Mouse (Mus musculus): ENCODE results near the gene Stt3b. TPM values are rescaled to one million over a fixed set of nuclear protein-coding genes. Genes with fewer than 3 reads are reported as not detected.

Gene Stt3b
- polyA plus RNA-seq (2015; fragmentation: Nextera tagmentation; extraction: Ambion mirVana): 74.6 and 85.8 TPM in 2 replicates

GRCm38 (mm10) chr9:115310346-115311222, at the start of gene Stt3b:
Gene Stt3b, minus strand, starts transcription at chr9:115310421.
- ATAC-seq: peak; percentile 93
- WGBS: under 1% methylated on average over 87 of the region's 91 CpGs

GRCm38 (mm10) chr9:115358421-115358820, 48.2 kb upstream of the Stt3b start:
- H3K36me3 ChIP-seq (ENCODE audit: control insufficient read depth, insufficient read depth): no peaks in the 10 kb centered on the region
- no peak for ATAC-seq
- H3K9me3 ChIP-seq (ENCODE audit: control insufficient read depth, low read length): no peaks in the 10 kb centered on the region
- no peak overlapping the region for H3K27ac ChIP-seq (ENCODE audit: low read length)
- H3K4me3 ChIP-seq (replicated peaks; ENCODE audit: low read length): no peak overlapping the region
- whole genome bisulfite sequencing: 96% methylated on average over 2 of the region's 2 CpGs
- H3K4me2 ChIP-seq (ENCODE audit: low read length): no peak overlapping the region
- no peak overlapping the region for H3K9ac ChIP-seq (replicated peaks; ENCODE audit: low read depth, low read length)
- H3K4me1 ChIP-seq (replicated peaks; ENCODE audit: control insufficient read depth, insufficient read depth, low read length): no peaks in the 10 kb centered on the region
- no peaks in the 10 kb centered on the region for H3K27me3 ChIP-seq (replicated peaks; ENCODE audit: control insufficient read depth, insufficient read depth, low read length)

More at GRCm38 (mm10) chr9:115310346-115311222, at the start of gene Stt3b:
- Histone ChIP-seq H3K4me2 (ENCODE audit: low read length) (peak within 1 kb of the TSS; percentile 74), H3K36me3 (ENCODE audit: control insufficient read depth, insufficient read depth) (no peaks in the 10 kb centered on the region), H3K9ac (replicated peaks; ENCODE audit: low read depth, low read length) (peak within 1 kb of the TSS; percentile 97), H3K9me3 (ENCODE audit: control insufficient read depth, low read length) (no peaks in the 10 kb centered on the region), H3K27ac (ENCODE audit: low read length) (peak within 1 kb of the TSS; percentile 99), H3K4me3 (replicated peaks; ENCODE audit: low read length) (peak within 1 kb of the TSS; percentile 97), H3K27me3 (replicated peaks; ENCODE audit: control insufficient read depth, insufficient read depth, low read length) (no peaks in the 10 kb centered on the region), H3K4me1 (replicated peaks; ENCODE audit: control insufficient read depth, insufficient read depth, low read length) (peaks cover 26% of the 10 kb centered on the region)

- Histone ChIP-seq H3K27ac (ENCODE audit: low read length) (no peak overlapping the region), H3K36me3 (ENCODE audit: control insufficient read depth, insufficient read depth) (no peaks in the 10 kb centered on the region), H3K27me3 (replicated peaks; ENCODE audit: control insufficient read depth, insufficient read depth, low read length) (no peaks in the 10 kb centered on the region), H3K4me2 (ENCODE audit: low read length) (no peak overlapping the region), H3K9me3 (ENCODE audit: control insufficient read depth, low read length) (no peaks in the 10 kb centered on the region), H3K9ac (replicated peaks; ENCODE audit: low read depth, low read length) (no peak overlapping the region), H3K4me3 (replicated peaks; ENCODE audit: low read length) (no peak overlapping the region), H3K4me1 (replicated peaks; ENCODE audit: control insufficient read depth, insufficient read depth, low read length) (no peaks in the 10 kb centered on the region)
- ATAC-seq: no peak
- 76% methylated on average over 1 of the region's 1 CpGs for WGBS
These were observed 47.8 kb upstream of the Stt3b start for GRCm38 (mm10) chr9:115357996-115358395.

- H3K27me3 ChIP-seq (replicated peaks; ENCODE audit: control insufficient read depth, insufficient read depth, low read length): no peaks in the 10 kb centered on the region
- WGBS: 38% methylated on average over 19 of the region's 19 CpGs
- no peak overlapping the region for H3K27ac ChIP-seq (ENCODE audit: low read length)
- no peaks in the 10 kb centered on the region for H3K36me3 ChIP-seq (ENCODE audit: control insufficient read depth, insufficient read depth)
- no peak overlapping the region for H3K4me3 ChIP-seq (replicated peaks; ENCODE audit: low read length)
- no peaks in the 10 kb centered on the region for H3K4me1 ChIP-seq (replicated peaks; ENCODE audit: control insufficient read depth, insufficient read depth, low read length)
- no peak overlapping the region for H3K9ac ChIP-seq (replicated peaks; ENCODE audit: low read depth, low read length)
- H3K4me2 ChIP-seq (ENCODE audit: low read length): no peak overlapping the region
- ATAC-seq: no peak
- no peaks in the 10 kb centered on the region for H3K9me3 ChIP-seq (ENCODE audit: control insufficient read depth, low read length)
These were observed 46.7 kb upstream of the Stt3b start for GRCm38 (mm10) chr9:115356731-115357458.

GRCm38 (mm10) chr9:115355972-115356371, 45.8 kb upstream of the Stt3b start:
- Histone ChIP-seq H3K36me3 (ENCODE audit: control insufficient read depth, insufficient read depth) (no peaks in the 10 kb centered on the region), H3K9ac (replicated peaks; ENCODE audit: low read depth, low read length) (no peak overlapping the region), H3K27me3 (replicated peaks; ENCODE audit: control insufficient read depth, insufficient read depth, low read length) (no peaks in the 10 kb centered on the region), H3K4me3 (replicated peaks; ENCODE audit: low read length) (no peak overlapping the region), H3K27ac (ENCODE audit: low read length) (no peak overlapping the region), H3K9me3 (ENCODE audit: control insufficient read depth, low read length) (no peaks in the 10 kb centered on the region), H3K4me1 (replicated peaks; ENCODE audit: control insufficient read depth, insufficient read depth, low read length) (no peaks in the 10 kb centered on the region), H3K4me2 (ENCODE audit: low read length) (no peak overlapping the region)
- 69% methylated on average over 5 of the region's 5 CpGs for WGBS
- no peak for ATAC-seq

GRCm38 (mm10) chr9:115349741-115350512, 39.7 kb upstream of the Stt3b start:
- H3K36me3 ChIP-seq (ENCODE audit: control insufficient read depth, insufficient read depth): no peaks in the 10 kb centered on the region
- no peak overlapping the region for H3K9ac ChIP-seq (replicated peaks; ENCODE audit: low read depth, low read length)
- no peak overlapping the region for H3K27ac ChIP-seq (ENCODE audit: low read length)
- H3K9me3 ChIP-seq (ENCODE audit: control insufficient read depth, low read length): no peaks in the 10 kb centered on the region
- H3K4me2 ChIP-seq (ENCODE audit: low read length): no peak overlapping the region
- WGBS: 73% methylated on average over 4 of the region's 4 CpGs
- no peaks in the 10 kb centered on the region for H3K27me3 ChIP-seq (replicated peaks; ENCODE audit: control insufficient read depth, insufficient read depth, low read length)
- ATAC-seq: no peak
- no peaks in the 10 kb centered on the region for H3K4me1 ChIP-seq (replicated peaks; ENCODE audit: control insufficient read depth, insufficient read depth, low read length)
- no peak overlapping the region for H3K4me3 ChIP-seq (replicated peaks; ENCODE audit: low read length)

- 67% methylated on average over 1 of the region's 1 CpGs for WGBS
These were observed 38.9 kb upstream of the Stt3b start for GRCm38 (mm10) chr9:115349106-115349505.

GRCm38 (mm10) chr9:115344930-115345329, 34.7 kb upstream of the Stt3b start:
- no peak overlapping the region for H3K4me3 ChIP-seq (replicated peaks; ENCODE audit: low read length)
- no peak overlapping the region for H3K27ac ChIP-seq (ENCODE audit: low read length)
- 85% methylated on average over 3 of the region's 3 CpGs for WGBS
- no peaks in the 10 kb centered on the region for H3K36me3 ChIP-seq (ENCODE audit: control insufficient read depth, insufficient read depth)
- no peak overlapping the region for H3K9ac ChIP-seq (replicated peaks; ENCODE audit: low read depth, low read length)
- no peak for ATAC-seq
- no peaks in the 10 kb centered on the region for H3K9me3 ChIP-seq (ENCODE audit: control insufficient read depth, low read length)
- no peak overlapping the region for H3K4me2 ChIP-seq (ENCODE audit: low read length)
- H3K27me3 ChIP-seq (replicated peaks; ENCODE audit: control insufficient read depth, insufficient read depth, low read length): no peaks in the 10 kb centered on the region
- peaks cover 17% of the 10 kb centered on the region for H3K4me1 ChIP-seq (replicated peaks; ENCODE audit: control insufficient read depth, insufficient read depth, low read length)

More at GRCm38 (mm10) chr9:115349106-115349505, 38.9 kb upstream of the Stt3b start:
- H3K36me3 ChIP-seq (ENCODE audit: control insufficient read depth, insufficient read depth): no peaks in the 10 kb centered on the region
- H3K27me3 ChIP-seq (replicated peaks; ENCODE audit: control insufficient read depth, insufficient read depth, low read length): no peaks in the 10 kb centered on the region
- ATAC-seq: no peak
- no peaks in the 10 kb centered on the region for H3K4me1 ChIP-seq (replicated peaks; ENCODE audit: control insufficient read depth, insufficient read depth, low read length)
- no peak overlapping the region for H3K4me3 ChIP-seq (replicated peaks; ENCODE audit: low read length)
- H3K9ac ChIP-seq (replicated peaks; ENCODE audit: low read depth, low read length): no peak overlapping the region
- no peaks in the 10 kb centered on the region for H3K9me3 ChIP-seq (ENCODE audit: control insufficient read depth, low read length)
- H3K4me2 ChIP-seq (ENCODE audit: low read length): no peak overlapping the region
- H3K27ac ChIP-seq (ENCODE audit: low read length): no peak overlapping the region

- no peaks in the 10 kb centered on the region for H3K9me3 ChIP-seq (ENCODE audit: control insufficient read depth, low read length)
- no peaks in the 10 kb centered on the region for H3K27me3 ChIP-seq (replicated peaks; ENCODE audit: control insufficient read depth, insufficient read depth, low read length)
- peaks cover 34% of the 10 kb centered on the region for H3K4me1 ChIP-seq (replicated peaks; ENCODE audit: control insufficient read depth, insufficient read depth, low read length)
- H3K9ac ChIP-seq (replicated peaks; ENCODE audit: low read depth, low read length): no peak overlapping the region
- no peak for ATAC-seq
- no peak overlapping the region for H3K4me2 ChIP-seq (ENCODE audit: low read length)
- H3K36me3 ChIP-seq (ENCODE audit: control insufficient read depth, insufficient read depth): no peaks in the 10 kb centered on the region
- no peak overlapping the region for H3K4me3 ChIP-seq (replicated peaks; ENCODE audit: low read length)
- WGBS: 52% methylated on average over 9 of the region's 9 CpGs
- H3K27ac ChIP-seq (ENCODE audit: low read length): no peak overlapping the region
These were observed 31.4 kb upstream of the Stt3b start for GRCm38 (mm10) chr9:115341576-115341975.

Measured in forebrain, embryonic 16.5 days (tissue).